Mouse (Mus musculus) CH12.LX (cell line): Measurements from ENCODE around the gene Gm49405. TPM values are rescaled to one million over a fixed set of nuclear protein-coding genes. Genes with fewer than 3 reads are reported as not detected.
"Not testable (repeated sequence)": the region's sequence is repeated elsewhere in the genome, so short reads cannot be mapped to it uniquely, and the experiment has no call there.

Source experiments
- DNase-seq: peaks from one replicate; pipeline ENCODE4 v3.0.0-alpha.2; 2013; ENCODE audit errors: extremely low read depth
- H3K27ac ChIP-seq: 2 replicates; pipeline ENCODE4 v1.5.1; 2012; ENCODE audit warnings: low read depth, mild to moderate bottlenecking, control low read depth, moderate library complexity; ENCODE audit not compliant: insufficient read depth
- H3K27me3 ChIP-seq: replicated peaks from 2 replicates; pipeline ENCODE3; 2012; ENCODE audit warnings: inconsistent platforms
- H3K36me3 ChIP-seq, 2 experiments: replicated peaks in 1 of 2; 2 replicates each; pipeline versions ENCODE3 to v1.6.1; 2012; ENCODE audit warnings: inconsistent platforms in 1 of 2, low read length in 1 of 2, mild to moderate bottlenecking in 1 of 2, mixed read lengths in 1 of 2, moderate library complexity in 1 of 2; ENCODE audit not compliant: control insufficient read depth in 1 of 2, insufficient read depth in 1 of 2
- H3K4me1 ChIP-seq, 2 experiments: 2 replicates each; pipeline ENCODE4 v1.6.1; 2012; ENCODE audit warnings: inconsistent platforms in 1 of 2, moderate library complexity in 1 of 2; ENCODE audit not compliant: insufficient read depth in 2 of 2, control insufficient read depth in 1 of 2
- H3K4me2 ChIP-seq: 2 replicates; pipeline ENCODE4 v1.6.1; 2012; ENCODE audit warnings: low read depth, mild to moderate bottlenecking, control low read depth; ENCODE audit not compliant: poor library complexity, insufficient read depth, severe bottlenecking
- H3K4me3 ChIP-seq, 3 experiments: fragments of 150-350 bp in 1 of 3; sonication (generic) in 1 of 3; replicated peaks in 1 of 3; 2 replicates each; pipeline versions ENCODE3 to v1.5.1; 2011 to 2012; ENCODE audit warnings: low read depth in 2 of 3, low read length in 2 of 3, mild to moderate bottlenecking in 2 of 3, moderate library complexity in 2 of 3, control low read depth in 1 of 3, improper control_type of control experiment in 1 of 3, inconsistent platforms in 1 of 3, mixed read lengths in 1 of 3; ENCODE audit not compliant: poor library complexity in 1 of 3
- H3K79me2 ChIP-seq: replicated peaks from 2 replicates; pipeline ENCODE4 v1.6.1; 2012; ENCODE audit warnings: mild to moderate bottlenecking, moderate library complexity; ENCODE audit not compliant: control insufficient read depth, poor library complexity, insufficient read depth, severe bottlenecking; ENCODE audit errors: extremely low read depth
- H3K9ac ChIP-seq: 2 replicates; pipeline ENCODE4 v1.6.1; 2012; ENCODE audit warnings: low read depth, mild to moderate bottlenecking, control low read depth, moderate library complexity; ENCODE audit not compliant: insufficient read depth
- H3K9me3 ChIP-seq: replicated peaks from 2 replicates; pipeline ENCODE3; 2012; ENCODE audit warnings: low read length, inconsistent platforms, mixed read lengths
- E2F4 ChIP-seq: IDR thresholded peaks from 2 replicates; pipeline ENCODE4 v1.6.1; 2011; ENCODE audit warnings: low read depth, low read length, improper control_type of control experiment; ENCODE audit not compliant: insufficient replicate concordance
- ETS1 ChIP-seq: conservative IDR thresholded peaks from 2 replicates; pipeline ENCODE4 v1.6.1; 2012; ENCODE audit warnings: low read depth, mild to moderate bottlenecking, inconsistent platforms, low read length, improper control_type of control experiment, moderate library complexity
- MYC ChIP-seq: IDR thresholded peaks from 2 replicates; pipeline ENCODE4 v1.6.1; 2011; ENCODE audit warnings: low read depth, mild to moderate bottlenecking, improper control_type of control experiment, low read length
- NRF1 ChIP-seq: IDR thresholded peaks from 2 replicates; pipeline ENCODE4 v1.6.1; 2014; ENCODE audit warnings: low read depth, mild to moderate bottlenecking, inconsistent platforms, low read length, improper control_type of control experiment, moderate library complexity
- SMC3 ChIP-seq: IDR thresholded peaks from 2 replicates; pipeline ENCODE4 v1.6.1; 2011; ENCODE audit warnings: low read depth, low read length, improper control_type of control experiment
- ZNF384 ChIP-seq: IDR thresholded peaks from 2 replicates; pipeline ENCODE4 v1.6.1; 2012; ENCODE audit warnings: low read depth, low read length, improper control_type of control experiment, inconsistent platforms
- dilution Hi-C: fragments of 300-500 bp; cut with MboI; formaldehyde crosslinking; loops from 2 replicates; pipeline ENCODE4 v1.14.3; 2020; ENCODE audit warnings: low sequenced_read_pairs; ENCODE audit not compliant: extremely low pct_unique_long_range_greater_than_20kb, extremely low pct_ligation_motif_present
- in situ Hi-C: fragments of 300-500 bp; cut with MboI; formaldehyde crosslinking; loops from 3 replicates; pipeline ENCODE4 v1.14.3; 2019; ENCODE audit warnings: low sequenced_read_pairs, low pct_ligation_motif_present, low pct_unique_long_range_greater_than_20kb, mixed read lengths
- polyA plus RNA-seq: library from polyadenylated mRNA; unstranded; fragments of >175 nt; gene quantifications from 2 replicates; pipeline ENCODE4 v1.2.1, GENCODE M21; 2012; ENCODE audit warnings: low read depth; ENCODE audit not compliant: insufficient read length
- total RNA-seq, 2 experiments: library from RNA; depleted of rRNA; stranded (reverse); fragments of 300-350 nt in 1 of 2; fragments of >200 nt in 1 of 2; gene quantifications; 2 replicates each; pipeline ENCODE4 v1.2.3; 2012 to 2014

The Gm49405 gene
- total and polyA plus RNA-seq, 3 experiments = 0.99 to 2.7 (median 2.0) TPM

DNA sequence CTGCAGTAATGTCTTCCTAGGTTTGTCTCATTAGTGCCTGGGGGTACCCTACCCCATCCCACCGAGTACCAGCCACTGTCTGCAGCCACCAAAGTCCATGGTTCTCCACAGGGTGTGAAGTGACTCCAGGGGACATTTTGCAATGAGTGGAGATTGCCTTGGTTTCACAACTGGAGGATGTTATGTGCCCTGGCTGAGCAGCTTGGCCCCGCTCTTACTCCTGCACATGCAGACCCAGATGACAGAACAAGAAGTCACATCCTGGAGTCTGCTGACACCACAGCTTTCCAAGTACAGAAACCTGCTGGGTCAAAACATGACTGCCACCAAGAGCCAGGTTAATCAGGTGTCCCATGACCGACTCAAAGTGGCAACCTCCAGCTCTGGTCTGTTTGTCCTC lies 45.4 kb upstream of the Gm49405 start:
- peaks cover 5 to 6% of the 10 kb centered on the region in 2 experiments for H3K36me3 ChIP-seq
- no peak overlapping the region for H3K27ac ChIP-seq
- H3K9ac ChIP-seq = no peak overlapping the region
- H3K79me2 ChIP-seq = no peaks in the 10 kb centered on the region
- H3K9me3 ChIP-seq = no peaks in the 10 kb centered on the region
- no peak overlapping the region for H3K4me2 ChIP-seq
- dilution Hi-C loops (no loop called here), in situ Hi-C loops (no loop called here)
- H3K4me3 ChIP-seq = no peak overlapping the region
- DNase-seq = no peak
- no peaks in the 10 kb centered on the region for H3K27me3 ChIP-seq
- TF ChIP-seq SMC3 = no peak
- TF ChIP-seq MYC = no peak
- no peak for TF ChIP-seq ETS1
- TF ChIP-seq E2F4 = no peak
- TF ChIP-seq ZNF384 = no peak
- peaks cover 2 to 9% of the 10 kb centered on the region in 2 experiments; a peak in 3 of 4 replicates for H3K4me1 ChIP-seq

DNA sequence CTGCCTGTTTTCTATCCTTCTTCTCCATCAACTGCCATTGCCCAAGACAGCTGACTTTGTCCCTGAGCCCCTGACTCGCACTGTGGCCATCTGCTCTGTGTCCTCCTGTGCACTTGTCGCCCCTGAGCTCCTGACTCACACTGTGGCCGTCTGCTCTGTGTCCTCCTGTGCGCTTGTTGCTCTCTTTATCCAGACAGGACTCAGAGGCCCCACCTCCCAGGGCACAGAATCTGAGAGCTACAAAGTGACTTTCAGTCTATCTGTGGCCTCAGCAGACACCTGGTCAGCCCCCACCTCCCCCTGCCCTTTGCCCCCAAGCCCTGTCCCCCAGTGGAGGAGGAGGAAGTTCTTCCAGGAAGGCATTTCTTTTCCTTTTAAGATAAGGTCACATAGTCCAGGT lies 44.6 kb upstream of the Gm49405 start:
- Histone ChIP-seq H3K79me2 (no peaks in the 10 kb centered on the region), H3K4me3 (no peak overlapping the region)
- in situ Hi-C loops = no loop called here
- TF ChIP-seq NRF1 = no peak
- TF ChIP-seq, all 38 proteins: peak for 0
- H3K4me2 ChIP-seq = no peak overlapping the region
- H3K4me1 ChIP-seq = peaks cover 2 to 9% of the 10 kb centered on the region in 2 experiments; a peak in 3 of 4 replicates
- H3K9ac ChIP-seq = no peak overlapping the region
- no peak for DNase-seq
- no peaks in the 10 kb centered on the region for H3K36me3 ChIP-seq
- no peak overlapping the region for H3K27ac ChIP-seq
- no peaks in the 10 kb centered on the region for H3K27me3 ChIP-seq
- dilution Hi-C loops = no loop called here
- no peaks in the 10 kb centered on the region for H3K9me3 ChIP-seq

DNA sequence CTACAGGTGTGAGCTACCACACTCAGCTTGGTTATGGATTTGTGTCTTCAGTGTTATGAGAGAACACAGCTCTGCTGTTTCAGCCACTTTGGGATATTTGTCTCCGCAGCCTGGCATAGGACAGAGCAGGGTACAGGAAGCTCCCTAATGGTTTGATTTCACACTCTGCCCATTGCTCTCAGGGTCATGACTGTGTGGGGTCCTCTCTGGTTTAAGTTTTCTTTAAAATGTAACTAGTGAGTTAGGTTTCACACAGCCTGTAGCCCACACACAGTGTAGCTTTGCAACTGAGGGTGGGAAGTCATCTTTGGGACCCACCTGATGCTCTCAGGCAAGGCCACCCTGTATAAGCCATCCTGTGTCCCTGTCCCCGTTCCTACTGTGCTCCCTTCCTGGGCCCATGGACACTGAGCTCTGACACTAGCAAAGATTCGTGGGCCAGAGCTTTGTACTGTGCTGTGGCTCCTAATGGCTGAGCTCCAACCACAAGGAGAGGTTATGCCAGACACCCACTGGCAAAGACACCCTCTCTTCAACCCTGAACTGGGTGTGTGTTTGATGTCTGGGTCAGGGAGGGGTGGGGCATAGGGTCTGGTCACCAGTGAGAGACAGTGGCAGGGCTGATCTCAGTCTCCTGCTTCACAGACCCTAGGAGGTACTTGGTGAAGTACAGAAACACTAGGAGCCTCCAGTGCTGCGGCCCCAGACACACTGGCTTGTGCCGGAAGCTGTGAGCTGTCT lies 43.0 kb upstream of the Gm49405 start:
- H3K9me3 ChIP-seq, H3K27ac ChIP-seq, DNase-seq, H3K4me3 ChIP-seq, H3K4me2 ChIP-seq, in situ Hi-C loops, H3K79me2 ChIP-seq, H3K4me1 ChIP-seq, H3K27me3 ChIP-seq, H3K9ac ChIP-seq, dilution Hi-C loops, H3K36me3 ChIP-seq: not testable (repeated sequence)
